Mouse (Mus musculus) layer of hippocampus, adult 8-10 months (tissue): ENCODE results near the gene Oxa1l. TPM values are rescaled to one million over a fixed set of nuclear protein-coding genes. Genes with fewer than 3 reads are reported as not detected.
"Not testable (repeated sequence)": the region's sequence is repeated elsewhere in the genome, so short reads cannot be mapped to it uniquely, and the experiment has no call there.

Experiments
- DNase-seq, 2 experiments: peaks; one replicate each; pipeline ENCODE4 v3.0.0; 2022; ENCODE audit warnings: low spot score in 2 of 2
- total RNA-seq, 4 experiments: library from RNA; stranded (reverse); gene quantifications; 2 replicates each; pipeline ENCODE4 v1.2.4; 2022

Oxa1l gene
- total RNA-seq, result 10 to 100 TPM; 50.0 to 56.6 (median 53.4) TPM

DNA sequence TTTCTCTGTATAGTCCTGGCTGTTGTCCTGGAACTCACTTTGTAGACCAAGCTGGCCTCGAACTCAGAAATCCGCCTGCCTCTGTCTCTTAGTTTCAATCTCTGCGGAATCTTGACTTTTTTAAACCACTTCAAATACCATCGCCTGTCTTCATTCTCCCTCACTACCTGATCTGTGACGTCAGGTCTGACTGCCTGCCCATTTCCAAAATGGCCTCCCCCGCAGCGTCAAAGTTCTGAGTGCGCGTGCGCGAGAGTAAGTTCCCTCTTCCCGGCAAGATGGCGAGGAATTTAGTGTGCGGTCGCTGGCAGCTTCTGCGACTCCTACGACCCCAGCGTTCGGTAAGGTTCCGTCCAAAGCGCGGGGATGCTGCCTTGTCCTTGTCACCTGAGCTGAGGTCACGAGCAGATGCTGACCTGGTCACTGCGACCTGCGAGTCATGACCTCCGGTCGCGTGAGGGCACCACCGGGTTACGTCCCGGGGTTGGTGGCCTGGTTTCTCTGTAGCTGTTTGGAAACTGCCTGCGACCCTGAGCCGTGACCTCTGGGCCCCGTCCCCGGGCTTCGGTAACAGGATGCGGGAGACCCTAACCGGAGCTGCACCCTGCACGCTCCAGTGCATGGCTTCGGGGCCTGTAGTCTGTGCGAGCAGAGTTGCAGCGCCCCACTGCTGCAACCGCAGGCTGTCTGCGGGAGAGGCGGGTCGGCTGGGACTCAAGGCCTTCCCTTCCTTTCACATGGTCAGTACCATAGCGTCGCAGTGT, at the start of gene Oxa1l:
Gene Oxa1l (plus strand): TSS at position 258 of the 764 bp plus-strand sequence.
- peak; percentile 93 to 95 for DNase-seq

DNA sequence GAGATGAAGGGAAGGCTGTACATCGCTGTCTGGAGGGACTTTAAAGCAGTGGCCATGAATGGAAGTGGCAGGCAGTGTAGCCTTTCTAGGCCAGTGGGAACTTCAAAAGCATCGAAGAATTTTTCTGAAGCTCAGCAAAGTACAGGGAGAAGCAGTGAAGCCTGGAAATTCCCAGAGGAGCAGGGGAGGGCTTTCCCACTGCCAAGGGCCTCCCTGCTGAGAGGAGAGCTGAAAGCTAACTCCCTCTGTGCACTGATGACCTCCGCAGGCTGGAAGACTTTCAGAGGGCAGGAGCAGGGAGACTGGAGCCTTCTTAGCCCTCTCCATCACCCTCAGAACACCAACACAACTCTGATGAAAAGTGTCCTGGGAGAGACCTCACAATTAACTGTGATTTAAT, 48.9 kb upstream of the Oxa1l start:
- DNase-seq, result no peak

GRCm38 (mm10) chr14:54321556-54322376, 38.9 kb upstream of the Oxa1l start:
- no peak for DNase-seq

- DNase-seq, result no peak
Observed at GRCm38 (mm10) chr14:54324486-54324885, 36.1 kb upstream of the Oxa1l start.

GRCm38 (mm10) chr14:54328548-54328947, 32.1 kb upstream of the Oxa1l start:
- DNase-seq, result no peak

DNA sequence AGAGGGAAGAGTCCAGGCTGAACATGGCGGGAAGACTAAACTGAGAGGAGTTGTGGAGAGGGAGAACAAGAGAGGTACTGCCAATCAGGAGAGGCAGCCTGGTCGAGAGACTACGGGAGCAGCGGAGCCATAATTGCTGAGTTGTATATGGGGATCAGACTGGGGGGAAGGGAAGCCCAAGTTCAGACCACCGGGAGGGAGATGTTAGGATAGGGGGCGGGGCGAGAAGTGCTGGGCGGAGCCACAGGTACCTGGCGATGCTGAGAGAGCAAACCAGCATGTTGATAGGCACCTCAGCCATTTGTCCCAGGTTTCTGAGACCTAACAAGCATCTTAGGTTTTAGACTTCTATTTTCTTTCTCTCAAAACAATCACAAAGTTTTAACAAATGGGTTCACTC, 31.4 kb upstream of the Oxa1l start:
- DNase-seq, result no peak

- no peak for DNase-seq
Observed at GRCm38 (mm10) chr14:54331178-54331577, 29.5 kb upstream of the Oxa1l start.

GRCm38 (mm10) chr14:54332176-54333074, 28.2 kb upstream of the Oxa1l start:
- DNase-seq, result no peak

DNA sequence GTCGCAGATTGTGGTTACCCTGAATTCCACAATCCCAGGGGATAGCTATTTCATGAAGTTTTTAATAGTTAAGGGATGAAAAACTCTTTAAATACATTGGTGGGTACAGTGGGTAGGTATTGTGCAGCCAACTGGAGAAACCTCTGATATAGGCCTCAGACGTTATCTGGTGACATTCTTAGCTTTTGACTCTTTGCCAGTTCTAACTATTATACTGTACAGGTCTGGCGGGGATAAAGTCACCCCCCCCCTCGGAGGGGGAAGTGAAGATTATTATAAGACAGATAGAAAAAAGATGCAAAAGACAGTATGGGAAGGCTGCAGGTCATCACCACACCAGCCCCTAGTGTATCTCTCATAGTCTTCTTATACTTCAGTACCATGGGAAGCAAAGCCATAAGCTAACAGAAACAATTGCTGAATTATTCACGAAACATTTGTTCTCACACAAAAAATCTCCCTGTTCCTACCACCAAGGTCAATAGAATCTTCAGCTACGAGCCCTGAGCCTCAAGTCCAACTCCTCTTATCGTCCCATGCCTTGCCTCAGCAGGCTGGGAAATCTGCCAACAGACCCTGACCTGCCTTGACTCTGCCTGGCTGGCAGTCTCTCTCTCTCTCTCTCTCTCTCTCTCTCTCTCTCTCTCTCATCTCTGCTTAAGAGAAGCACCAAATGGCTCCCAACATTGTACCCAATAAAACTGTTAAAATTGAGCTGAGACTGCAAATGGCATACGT, 27.0 kb upstream of the Oxa1l start:
- DNase-seq, result no peak

GRCm38 (mm10) chr14:54340836-54341235, 19.8 kb upstream of the Oxa1l start:
- no peak for DNase-seq

DNA sequence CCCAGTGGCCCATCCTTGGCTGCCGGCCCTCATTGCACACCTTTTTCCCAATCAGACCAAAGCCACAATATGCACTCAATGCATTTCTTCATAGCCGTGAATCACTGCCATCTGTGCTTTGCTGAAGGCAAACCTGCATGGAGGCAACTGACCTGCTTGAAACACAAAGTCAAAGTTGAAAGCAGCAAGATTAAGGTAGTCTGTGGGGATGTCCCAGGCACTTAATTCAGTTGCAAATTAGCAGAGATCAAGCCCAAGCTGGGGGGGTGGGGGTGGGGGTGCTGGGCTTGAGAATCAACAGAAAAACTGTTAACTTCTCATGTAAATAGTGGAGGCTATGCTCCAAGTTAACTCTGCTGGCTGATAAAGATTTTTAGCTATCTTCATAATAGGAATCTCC, 18.8 kb upstream of the Oxa1l start:
- not testable (repeated sequence) for DNase-seq

GRCm38 (mm10) chr14:54350773-54351541, 9.7 kb upstream of the Oxa1l start:
- not testable (repeated sequence) for DNase-seq

DNA sequence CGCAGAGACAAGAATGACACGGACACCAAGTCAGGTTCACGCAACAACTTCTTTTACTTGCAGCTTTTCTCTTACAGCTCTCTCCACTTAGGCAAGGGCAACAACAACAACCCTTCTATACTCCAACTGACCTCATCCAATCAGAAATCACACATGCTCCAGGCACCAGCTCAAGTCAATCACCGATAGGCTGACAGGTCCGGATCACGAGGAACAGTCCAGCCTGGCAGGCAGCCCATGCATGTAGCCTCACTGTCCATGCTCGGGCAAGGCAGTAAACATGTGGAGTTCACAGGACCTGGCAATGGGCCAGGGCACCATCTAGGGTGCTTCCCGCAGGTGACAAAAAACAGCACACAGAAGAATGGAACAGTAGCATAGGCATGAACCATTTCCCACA, 8.3 kb upstream of the Oxa1l start:
- no peak for DNase-seq

DNA sequence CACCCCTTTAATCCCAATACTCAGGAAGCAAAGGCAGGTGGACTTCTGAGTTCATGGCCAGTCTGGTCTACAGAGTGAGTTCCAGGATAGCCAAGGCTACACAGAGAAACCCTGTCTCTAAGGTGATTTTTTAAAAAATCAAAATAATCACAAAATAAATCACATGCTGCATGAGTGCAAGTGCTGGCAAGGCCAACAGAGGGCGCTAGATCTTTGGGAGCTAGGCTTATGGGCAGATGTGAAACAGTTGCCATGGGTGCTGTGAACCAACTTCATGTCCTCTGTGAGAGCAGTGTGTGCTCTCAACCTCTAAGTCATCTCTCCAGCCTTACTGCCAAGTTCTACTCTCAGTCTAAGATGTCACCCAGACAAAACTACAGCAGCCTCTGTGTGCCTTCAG, 6.2 kb upstream of the Oxa1l start:
- DNase-seq, result no peak

GRCm38 (mm10) chr14:54363156-54363555, 2.5 kb downstream of the Oxa1l start:
- no peak for DNase-seq

DNA sequence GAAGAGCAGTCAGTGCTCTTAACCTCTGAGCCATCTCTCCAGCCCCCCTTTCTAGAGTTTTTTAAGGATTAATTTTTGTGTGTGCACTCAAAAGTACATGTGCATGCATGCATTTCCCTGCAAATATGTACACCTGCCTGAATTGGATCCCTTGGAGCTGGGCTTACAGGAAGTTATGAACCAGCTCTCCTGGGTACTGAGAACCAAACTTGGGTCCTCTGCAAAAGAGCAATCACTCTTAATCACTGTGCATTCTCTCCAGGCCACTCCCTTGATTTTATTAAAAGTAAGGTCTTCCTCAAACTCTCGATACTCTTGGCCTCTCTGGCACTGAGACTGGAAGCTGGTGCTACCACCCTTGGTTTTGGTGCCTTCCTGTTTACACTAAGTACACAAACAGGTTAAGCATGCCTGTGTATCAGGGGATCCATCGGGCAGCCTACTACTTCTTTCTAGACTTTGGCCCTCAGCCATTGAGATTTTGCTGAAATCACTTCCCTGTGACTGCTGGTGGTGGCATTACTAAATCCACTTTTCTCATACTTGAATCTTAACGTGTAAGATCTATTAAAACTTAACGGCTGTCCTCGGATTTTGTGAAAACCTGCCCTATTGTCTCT, 4.5 kb downstream of the Oxa1l start:
- no peak for DNase-seq

- no peak for DNase-seq
Observed at GRCm38 (mm10) chr14:54366581-54366980, 5.9 kb downstream of the Oxa1l start.

DNA sequence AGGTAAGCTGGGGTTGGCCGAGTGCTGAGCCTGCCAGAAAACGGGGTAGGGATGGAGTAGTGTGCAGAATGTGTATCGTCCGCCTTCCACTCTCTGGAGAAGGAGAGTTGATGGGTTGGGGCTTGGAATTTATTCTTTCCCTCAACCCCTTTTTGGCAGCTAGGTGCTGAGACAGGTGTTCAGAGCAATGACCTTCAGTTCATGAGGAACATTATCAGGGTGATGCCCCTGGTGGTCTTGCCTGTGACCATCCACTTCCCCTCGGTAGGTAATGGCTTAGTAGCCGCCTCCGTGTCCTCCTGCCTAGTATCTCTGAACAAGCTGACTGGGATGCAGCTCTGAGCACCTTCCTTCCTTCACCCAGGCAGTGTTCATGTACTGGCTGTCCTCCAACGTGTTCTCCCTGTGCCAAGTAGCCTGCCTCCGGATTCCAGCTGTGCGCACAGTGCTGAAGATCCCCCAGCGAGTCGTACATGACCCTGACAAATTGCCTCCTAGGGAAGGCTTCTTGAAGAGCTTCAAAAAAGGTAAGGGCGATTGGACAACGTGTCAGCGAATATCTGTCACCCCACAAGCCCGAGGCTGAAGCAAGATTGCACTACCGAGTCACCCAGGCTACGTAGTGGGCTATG, 6.9 kb downstream of the Oxa1l start:
- peak in 1 of 2 experiments; percentile 8 for DNase-seq

DNA sequence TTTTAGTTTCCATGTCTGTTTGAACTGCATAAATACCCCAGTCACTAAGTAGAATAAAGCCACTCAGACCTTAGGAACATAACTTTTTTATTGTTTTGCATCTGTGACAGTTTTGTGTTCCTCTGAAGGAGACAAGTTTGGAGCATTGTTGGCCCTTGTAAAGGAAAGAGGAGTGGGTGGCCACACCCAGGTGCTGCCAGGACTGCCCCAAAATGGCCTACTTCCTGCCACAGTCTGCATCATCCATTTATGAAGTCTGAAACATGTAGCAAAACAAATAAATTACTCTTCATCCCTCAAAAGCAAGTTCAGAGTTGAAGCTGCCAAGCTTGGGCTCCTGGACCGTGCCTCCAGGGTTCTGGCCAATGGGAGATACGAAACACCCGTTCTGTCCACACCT, 8.7 kb downstream of the Oxa1l start:
- DNase-seq, result no peak
